Mouse (Mus musculus): Measurements from ENCODE around the gene Axin2. TPM values are rescaled to one million over a fixed set of nuclear protein-coding genes. Genes with fewer than 3 reads are reported as not detected.

Gene Axin2
- polyA plus RNA-seq, 1 experiment from 2014 or later, result 7.0 TPM

- no peak for ATAC-seq (ENCODE audit: insufficient number of reproducible peaks, insufficient read depth, low FRiP score, low read depth)
- WGBS, result 79% methylated on average over 4 of the region's 4 CpGs
- no peak overlapping the region for H3K27ac ChIP-seq (ENCODE audit: low read length)
- H3K9me3 ChIP-seq (ENCODE audit: control insufficient read depth, low read depth, low read length), result no peaks in the 10 kb centered on the region
- H3K9ac ChIP-seq (replicated peaks; ENCODE audit: low read depth, low read length), result no peak overlapping the region
- peaks cover 6% of the 10 kb centered on the region; the same call in 1 of the 2 replicates for H3K4me1 ChIP-seq (ENCODE audit: control insufficient read depth, insufficient read depth, low read length)
- H3K27me3 ChIP-seq (ENCODE audit: control insufficient read depth, insufficient read depth, low read length), result no peaks in the 10 kb centered on the region
- H3K4me2 ChIP-seq (replicated peaks; ENCODE audit: low read depth, low read length), result no peak overlapping the region
- no peaks in the 10 kb centered on the region for H3K36me3 ChIP-seq (ENCODE audit: control insufficient read depth, insufficient read depth, low read length)
- H3K4me3 ChIP-seq (ENCODE audit: low read depth, low read length), result no peak overlapping the region
These were observed 23.1 kb upstream of the Axin2 start for GRCm38 (mm10) chr11:108897034-108897433.

DNA sequence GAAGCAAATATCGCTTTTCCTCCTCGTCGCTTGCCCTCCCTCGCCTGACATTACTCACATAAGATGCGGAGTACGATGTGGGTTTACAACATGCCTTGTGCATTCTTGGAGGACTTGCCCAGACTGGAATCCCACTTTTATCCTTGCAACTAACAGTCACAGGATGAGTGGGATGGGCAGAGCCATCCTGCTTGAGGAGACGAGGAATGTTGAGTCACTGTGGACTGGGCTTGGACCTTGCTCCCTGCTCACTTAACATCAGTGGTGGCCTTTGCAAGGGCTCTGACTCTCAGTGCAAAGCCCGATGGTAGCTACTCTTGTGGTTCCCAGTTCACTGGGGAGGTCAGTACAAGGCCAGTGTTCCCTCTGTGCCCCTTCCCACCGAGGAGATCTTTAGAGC, 22.1 kb upstream of the Axin2 start:
- Histone ChIP-seq H3K9me3 (ENCODE audit: control insufficient read depth, low read depth, low read length) (no peaks in the 10 kb centered on the region), H3K36me3 (ENCODE audit: control insufficient read depth, insufficient read depth, low read length) (no peaks in the 10 kb centered on the region), H3K4me3 (ENCODE audit: low read depth, low read length) (no peak overlapping the region), H3K4me2 (replicated peaks; ENCODE audit: low read depth, low read length) (no peak overlapping the region), H3K4me1 (ENCODE audit: control insufficient read depth, insufficient read depth, low read length) (0 out of 2 replicates have a peak, but pooled peaks cover 3% of the 10 kb centered on the region), H3K9ac (replicated peaks; ENCODE audit: low read depth, low read length) (no peak overlapping the region), H3K27ac (ENCODE audit: low read length) (no peak overlapping the region), H3K27me3 (ENCODE audit: control insufficient read depth, insufficient read depth, low read length) (no peaks in the 10 kb centered on the region)
- 59% methylated on average over 9 of the region's 9 CpGs for WGBS
- ATAC-seq (ENCODE audit: insufficient number of reproducible peaks, insufficient read depth, low FRiP score, low read depth), result no peak

DNA sequence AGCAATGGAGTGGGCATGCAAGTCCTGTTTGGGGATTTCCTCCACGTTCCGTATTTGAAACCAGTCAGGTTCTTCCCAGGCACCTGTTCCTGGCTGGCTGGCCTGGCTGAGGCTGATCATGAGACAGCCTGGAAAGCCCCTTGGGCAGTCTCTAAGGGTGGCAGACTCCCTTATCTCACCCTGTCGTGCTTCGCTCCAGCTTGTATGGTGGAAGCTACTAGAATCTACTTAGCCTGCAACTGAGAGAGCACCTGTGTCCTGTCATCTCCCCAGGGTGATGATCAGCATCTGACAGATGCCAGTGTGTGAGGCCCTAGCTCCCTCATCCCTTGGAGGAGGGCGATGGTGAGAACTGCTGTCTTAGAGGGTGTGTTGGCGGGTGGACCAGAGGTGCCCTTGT, 21.7 kb upstream of the Axin2 start:
- no peak for ATAC-seq (ENCODE audit: insufficient number of reproducible peaks, insufficient read depth, low FRiP score, low read depth)
- H3K36me3 ChIP-seq (ENCODE audit: control insufficient read depth, insufficient read depth, low read length), result no peaks in the 10 kb centered on the region

GRCm38 (mm10) chr11:108900718-108901488, 19.2 kb upstream of the Axin2 start:
- no peak overlapping the region for H3K4me2 ChIP-seq (replicated peaks; ENCODE audit: low read depth, low read length)
- H3K4me1 ChIP-seq (ENCODE audit: control insufficient read depth, insufficient read depth, low read length), result 0 out of 2 replicates have a peak, but pooled peaks cover 3% of the 10 kb centered on the region
- no peak overlapping the region for H3K27ac ChIP-seq (ENCODE audit: low read length)
- no peak overlapping the region for H3K9ac ChIP-seq (replicated peaks; ENCODE audit: low read depth, low read length)
- H3K27me3 ChIP-seq (ENCODE audit: control insufficient read depth, insufficient read depth, low read length), result no peaks in the 10 kb centered on the region
- H3K4me3 ChIP-seq (ENCODE audit: low read depth, low read length), result no peak overlapping the region
- 80% methylated on average over 9 of the region's 10 CpGs for WGBS
- no peak for ATAC-seq (ENCODE audit: insufficient number of reproducible peaks, insufficient read depth, low FRiP score, low read depth)
- no peaks in the 10 kb centered on the region for H3K9me3 ChIP-seq (ENCODE audit: control insufficient read depth, low read depth, low read length)
- H3K36me3 ChIP-seq (ENCODE audit: control insufficient read depth, insufficient read depth, low read length), result no peaks in the 10 kb centered on the region

More for the DNA sequence above, 21.7 kb upstream of the Axin2 start:
- Histone ChIP-seq H3K9ac (replicated peaks; ENCODE audit: low read depth, low read length) (no peak overlapping the region), H3K9me3 (ENCODE audit: control insufficient read depth, low read depth, low read length) (no peaks in the 10 kb centered on the region), H3K27ac (ENCODE audit: low read length) (no peak overlapping the region), H3K27me3 (ENCODE audit: control insufficient read depth, insufficient read depth, low read length) (no peaks in the 10 kb centered on the region), H3K4me3 (ENCODE audit: low read depth, low read length) (no peak overlapping the region), H3K4me1 (ENCODE audit: control insufficient read depth, insufficient read depth, low read length) (0 out of 2 replicates have a peak, but pooled peaks cover 3% of the 10 kb centered on the region), H3K4me2 (replicated peaks; ENCODE audit: low read depth, low read length) (no peak overlapping the region)
- 78% methylated on average over 6 of the region's 6 CpGs for WGBS

- Histone ChIP-seq H3K9me3 (ENCODE audit: control insufficient read depth, low read depth, low read length) (no peaks in the 10 kb centered on the region), H3K4me1 (ENCODE audit: control insufficient read depth, insufficient read depth, low read length) (0 out of 2 replicates have a peak, but pooled peaks cover 3% of the 10 kb centered on the region), H3K27me3 (ENCODE audit: control insufficient read depth, insufficient read depth, low read length) (no peaks in the 10 kb centered on the region), H3K9ac (replicated peaks; ENCODE audit: low read depth, low read length) (no peak overlapping the region), H3K36me3 (ENCODE audit: control insufficient read depth, insufficient read depth, low read length) (no peaks in the 10 kb centered on the region), H3K4me3 (ENCODE audit: low read depth, low read length) (no peak overlapping the region), H3K27ac (ENCODE audit: low read length) (no peak overlapping the region), H3K4me2 (replicated peaks; ENCODE audit: low read depth, low read length) (no peak overlapping the region)
- no peak for ATAC-seq (ENCODE audit: insufficient number of reproducible peaks, insufficient read depth, low FRiP score, low read depth)
- WGBS, result 83% methylated on average over 7 of the region's 7 CpGs
These were observed 18.5 kb upstream of the Axin2 start for GRCm38 (mm10) chr11:108901670-108902069.

DNA sequence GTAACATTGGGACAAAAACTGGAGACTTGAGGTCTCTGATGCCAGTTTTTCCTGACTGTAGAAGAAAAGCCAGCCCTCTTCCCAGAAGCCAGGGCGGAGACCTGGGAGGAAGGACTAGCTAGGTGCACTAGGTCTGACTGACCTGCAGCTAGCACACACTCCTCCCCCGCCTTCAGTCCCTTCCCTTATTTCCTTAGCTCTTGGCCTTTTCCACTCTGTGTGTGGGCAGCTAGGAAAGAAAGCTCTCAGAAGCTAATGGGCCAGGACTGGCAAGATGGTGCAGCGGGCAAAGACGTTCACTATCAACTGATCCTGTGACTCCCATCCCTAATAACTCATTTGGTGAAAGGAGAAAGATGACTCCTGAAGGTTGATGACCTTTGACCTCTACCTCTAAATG, 17.8 kb upstream of the Axin2 start:
- no peaks in the 10 kb centered on the region for H3K27me3 ChIP-seq (ENCODE audit: control insufficient read depth, insufficient read depth, low read length)
- H3K9me3 ChIP-seq (ENCODE audit: control insufficient read depth, low read depth, low read length), result no peaks in the 10 kb centered on the region
- WGBS, result 64% methylated on average over 4 of the region's 4 CpGs
- no peak for ATAC-seq (ENCODE audit: insufficient number of reproducible peaks, insufficient read depth, low FRiP score, low read depth)
- 0 out of 2 replicates have a peak, but pooled peaks cover 3% of the 10 kb centered on the region for H3K4me1 ChIP-seq (ENCODE audit: control insufficient read depth, insufficient read depth, low read length)
- no peak overlapping the region for H3K4me2 ChIP-seq (replicated peaks; ENCODE audit: low read depth, low read length)
- H3K36me3 ChIP-seq (ENCODE audit: control insufficient read depth, insufficient read depth, low read length), result no peaks in the 10 kb centered on the region
- no peak overlapping the region for H3K27ac ChIP-seq (ENCODE audit: low read length)
- H3K9ac ChIP-seq (replicated peaks; ENCODE audit: low read depth, low read length), result no peak overlapping the region
- no peak overlapping the region for H3K4me3 ChIP-seq (ENCODE audit: low read depth, low read length)

DNA sequence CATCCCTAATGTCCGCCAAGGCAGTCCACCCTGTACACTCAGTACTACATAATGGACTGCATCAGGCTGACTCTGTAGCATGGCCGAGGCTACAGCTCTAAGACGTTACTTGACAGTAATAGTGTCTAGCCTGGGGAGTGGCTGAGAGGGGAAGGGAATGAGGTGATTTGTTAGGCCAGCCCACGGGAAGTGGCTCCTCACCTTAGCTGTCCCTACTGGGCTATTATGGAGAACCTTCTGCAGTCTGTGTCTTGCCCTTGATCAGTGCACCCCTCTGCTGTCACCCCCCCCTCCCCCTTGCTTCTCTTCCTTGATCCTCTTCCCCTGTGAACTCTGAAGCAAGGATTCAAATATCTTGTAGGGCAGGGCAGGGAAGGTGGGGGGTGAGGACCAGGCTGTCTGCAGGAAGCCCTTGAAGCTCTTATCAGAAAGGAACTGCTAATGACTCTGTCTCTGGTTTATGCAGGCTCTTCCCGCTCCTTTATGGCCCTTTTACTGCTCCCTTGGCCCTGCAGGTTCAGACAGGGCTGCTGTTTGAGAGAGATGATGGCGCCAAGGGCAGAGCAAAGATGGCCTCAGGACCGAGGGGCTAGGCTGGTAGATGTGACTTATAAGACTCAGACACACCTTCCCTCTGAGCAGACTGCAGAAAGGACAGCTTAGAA, 13.4 kb upstream of the Axin2 start:
- H3K27ac ChIP-seq (ENCODE audit: low read length), result no peak overlapping the region
- peaks cover 9% of the 10 kb centered on the region for H3K4me1 ChIP-seq (ENCODE audit: control insufficient read depth, insufficient read depth, low read length)
- H3K4me2 ChIP-seq (replicated peaks; ENCODE audit: low read depth, low read length), result no peak overlapping the region
- no peaks in the 10 kb centered on the region for H3K9me3 ChIP-seq (ENCODE audit: control insufficient read depth, low read depth, low read length)
- 53% methylated on average over 7 of the region's 7 CpGs for WGBS
- H3K4me3 ChIP-seq (ENCODE audit: low read depth, low read length), result no peak overlapping the region
- no peak overlapping the region for H3K9ac ChIP-seq (replicated peaks; ENCODE audit: low read depth, low read length)
- ATAC-seq (ENCODE audit: insufficient number of reproducible peaks, insufficient read depth, low FRiP score, low read depth), result no peak
- H3K36me3 ChIP-seq (ENCODE audit: control insufficient read depth, insufficient read depth, low read length), result no peaks in the 10 kb centered on the region
- H3K27me3 ChIP-seq (ENCODE audit: control insufficient read depth, insufficient read depth, low read length), result no peaks in the 10 kb centered on the region

DNA sequence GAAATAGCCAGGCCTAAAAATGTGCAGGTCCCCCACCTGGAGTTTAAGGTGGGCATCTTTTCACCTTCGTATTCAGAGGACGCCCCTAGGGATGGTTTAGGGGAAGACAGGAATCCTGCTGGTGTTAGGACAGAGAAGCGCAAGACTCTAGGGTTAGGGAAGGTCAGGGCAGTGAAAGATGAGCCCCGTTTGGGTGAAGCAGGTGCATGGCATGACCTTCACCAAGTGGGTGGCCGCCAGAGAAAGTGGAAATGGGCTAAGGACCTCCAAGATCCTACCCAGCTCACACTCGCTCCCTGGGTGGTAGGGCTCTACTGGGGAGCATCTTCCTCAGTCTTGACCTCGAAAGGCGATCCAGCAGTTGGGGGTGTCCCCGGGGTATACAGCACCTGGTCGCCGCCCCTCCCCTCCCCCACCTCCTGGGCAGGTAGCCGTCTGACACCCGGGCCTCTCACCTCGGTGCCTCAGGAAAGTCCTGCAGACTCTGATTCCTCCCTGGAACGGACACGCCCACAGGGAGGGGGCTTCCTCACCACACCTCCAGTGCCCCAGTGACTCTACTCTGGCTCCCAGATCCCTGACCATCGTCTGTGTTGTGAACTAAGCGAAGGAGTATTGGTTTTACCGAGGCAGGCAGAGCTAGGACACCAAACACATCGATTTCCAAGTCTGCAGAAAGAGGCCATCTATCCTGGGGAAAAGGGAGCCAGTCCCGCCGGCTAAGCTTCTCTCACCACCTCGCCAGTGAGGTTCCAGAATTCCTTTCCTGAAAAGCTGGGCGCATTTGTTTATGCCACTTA, 10.6 kb upstream of the Axin2 start:
- H3K4me2 ChIP-seq (replicated peaks; ENCODE audit: low read depth, low read length), result peak overlapping the region; percentile 37
- no peak overlapping the region for H3K27ac ChIP-seq (ENCODE audit: low read length)
- no peak overlapping the region for H3K4me3 ChIP-seq (ENCODE audit: low read depth, low read length)
- no peaks in the 10 kb centered on the region for H3K36me3 ChIP-seq (ENCODE audit: control insufficient read depth, insufficient read depth, low read length)
- H3K4me1 ChIP-seq (ENCODE audit: control insufficient read depth, insufficient read depth, low read length), result peaks cover 9% of the 10 kb centered on the region
- no peak overlapping the region for H3K9ac ChIP-seq (replicated peaks; ENCODE audit: low read depth, low read length)
- 6% methylated on average over 24 of the region's 24 CpGs for WGBS
- H3K27me3 ChIP-seq (ENCODE audit: control insufficient read depth, insufficient read depth, low read length), result no peaks in the 10 kb centered on the region
- H3K9me3 ChIP-seq (ENCODE audit: control insufficient read depth, low read depth, low read length), result no peaks in the 10 kb centered on the region
- ATAC-seq (ENCODE audit: insufficient number of reproducible peaks, insufficient read depth, low FRiP score, low read depth), result no peak

All from stomach, embryonic 14.5 days (tissue).